Mouse (Mus musculus) ES-CJ7 (cell line): ENCODE data around the gene Fam19a3.

Source experiments
- DNase-seq: peaks from one replicate; pipeline ENCODE4 v3.0.0; 2011; ENCODE audit warnings: low read depth, low spot score

The Fam19a3 gene

DNA sequence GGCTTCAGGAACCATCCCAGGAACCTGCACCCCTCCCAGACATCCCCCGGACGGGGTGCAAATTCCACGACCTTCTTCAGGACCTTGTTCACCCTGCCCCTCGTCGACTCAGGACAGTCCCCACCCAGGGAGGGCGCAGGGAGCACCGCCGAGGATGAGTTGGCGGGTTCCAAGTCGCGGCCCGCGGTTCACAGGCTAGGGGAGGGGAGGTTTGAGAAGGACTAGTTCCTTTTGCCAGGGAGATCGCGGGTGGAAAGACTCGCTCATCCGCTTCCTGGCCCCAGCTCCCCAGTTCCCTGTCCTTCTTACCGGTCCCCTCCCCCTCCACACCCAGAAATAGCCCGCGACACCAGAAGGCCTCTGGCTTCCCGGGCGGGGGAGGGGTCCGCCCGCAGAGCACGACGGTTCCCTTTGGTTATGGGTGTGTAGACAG is at the start of gene Fam19a3:
Fam19a3 (minus strand) TSS at position 370 of the 433 bp plus-strand sequence.
- DNase-seq: peak; percentile 40

DNA sequence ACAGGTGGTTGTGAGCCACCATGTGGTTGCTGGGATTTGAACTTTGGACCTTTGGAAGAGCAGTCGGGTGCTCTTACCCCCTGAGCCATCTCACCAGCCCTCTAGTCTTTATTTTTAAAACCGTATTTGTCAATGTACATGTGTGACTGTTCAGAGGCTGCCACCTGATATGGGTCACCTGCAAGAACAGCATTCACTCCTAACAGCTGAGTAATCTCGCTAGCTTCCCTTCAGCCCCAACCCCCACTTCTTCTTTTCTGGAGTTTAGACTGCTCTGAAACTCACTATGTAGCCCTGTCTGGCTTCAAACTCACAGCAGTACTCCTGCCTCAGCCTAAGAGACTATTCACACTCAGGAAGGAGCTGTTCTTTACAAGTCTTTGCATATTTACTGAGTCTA is 40.8 kb upstream of the Fam19a3 start:
- no peak for DNase-seq

DNA sequence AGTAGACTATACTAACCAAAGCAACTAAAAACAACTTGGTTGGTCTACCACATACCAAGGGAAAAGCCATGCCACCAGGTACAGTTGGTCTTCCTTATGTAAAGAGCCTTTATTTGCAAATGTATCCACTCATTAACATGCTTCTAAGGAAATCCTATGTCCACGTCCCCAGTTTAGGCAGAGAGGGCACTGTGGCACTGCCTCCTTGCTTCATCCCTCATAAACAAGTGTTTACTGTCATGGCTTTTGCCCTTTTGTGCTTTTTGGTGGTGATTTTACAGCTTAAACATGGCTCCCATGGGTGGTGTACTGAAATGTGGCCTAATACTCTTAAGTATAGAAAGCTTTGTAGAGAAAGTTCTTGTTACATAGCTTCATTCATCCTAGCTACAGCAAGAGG is 38.8 kb upstream of the Fam19a3 start:
- DNase-seq: no peak

DNA sequence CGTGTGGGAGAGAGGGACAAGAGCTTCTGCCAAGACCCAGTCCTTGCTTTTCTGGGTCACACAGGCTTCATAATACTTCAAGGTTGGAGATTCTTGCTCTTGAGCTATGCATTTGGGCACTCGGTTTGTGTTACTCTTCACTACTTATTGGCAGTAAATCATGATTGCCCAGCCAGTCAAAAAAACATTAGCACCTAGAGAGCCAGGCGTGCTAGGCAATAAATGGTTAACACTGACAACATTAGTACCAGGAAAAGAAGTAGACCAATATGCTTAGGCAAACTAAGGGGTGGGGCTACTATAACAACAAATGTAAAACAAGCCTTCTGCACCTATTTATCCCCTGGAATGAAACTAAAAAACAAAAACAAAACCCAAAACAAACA is 37.1 kb upstream of the Fam19a3 start:
- DNase-seq: no peak

DNA sequence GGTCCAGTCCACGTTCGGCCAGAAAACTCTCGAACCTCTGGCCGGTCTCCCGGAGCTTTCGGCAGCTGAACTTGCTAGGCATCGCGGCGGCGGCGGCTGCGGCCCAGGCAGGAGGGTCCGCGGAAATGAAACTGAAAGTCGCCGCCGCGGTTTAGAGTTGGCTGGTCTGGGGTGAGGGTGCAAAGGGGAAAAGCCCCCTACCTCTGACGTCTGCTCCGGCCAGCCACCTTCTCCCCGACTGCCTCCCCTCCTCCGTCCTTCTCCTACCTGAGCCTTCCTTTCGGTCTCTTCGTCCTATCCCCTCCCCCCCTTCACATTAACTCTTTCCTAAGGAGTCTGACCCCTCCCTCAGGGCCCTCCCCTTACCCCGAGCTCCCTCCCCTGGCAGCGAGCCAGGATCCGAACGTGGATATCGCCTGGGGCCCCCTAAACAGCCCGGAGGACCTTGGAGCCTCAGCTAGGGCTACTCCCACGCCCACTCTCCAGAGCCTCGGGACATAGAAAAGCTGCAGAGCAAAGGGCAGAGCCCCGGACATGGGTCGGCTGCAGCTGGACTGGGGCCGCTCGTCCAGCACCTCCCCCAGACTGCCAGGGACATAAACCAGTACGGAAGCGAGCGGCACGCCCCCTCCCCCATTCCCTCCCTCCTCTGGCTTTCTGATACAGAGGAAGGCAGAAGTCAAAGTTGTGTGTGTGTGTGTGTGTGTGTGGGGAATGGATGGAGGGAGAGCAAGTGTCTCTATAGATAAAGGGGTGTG is 36.5 kb upstream of the Fam19a3 start, which contains the start of gene Mov10:
Mov10 (minus strand) TSS at position 573 of the 758 bp plus-strand sequence.
- DNase-seq: peak; percentile 93

DNA sequence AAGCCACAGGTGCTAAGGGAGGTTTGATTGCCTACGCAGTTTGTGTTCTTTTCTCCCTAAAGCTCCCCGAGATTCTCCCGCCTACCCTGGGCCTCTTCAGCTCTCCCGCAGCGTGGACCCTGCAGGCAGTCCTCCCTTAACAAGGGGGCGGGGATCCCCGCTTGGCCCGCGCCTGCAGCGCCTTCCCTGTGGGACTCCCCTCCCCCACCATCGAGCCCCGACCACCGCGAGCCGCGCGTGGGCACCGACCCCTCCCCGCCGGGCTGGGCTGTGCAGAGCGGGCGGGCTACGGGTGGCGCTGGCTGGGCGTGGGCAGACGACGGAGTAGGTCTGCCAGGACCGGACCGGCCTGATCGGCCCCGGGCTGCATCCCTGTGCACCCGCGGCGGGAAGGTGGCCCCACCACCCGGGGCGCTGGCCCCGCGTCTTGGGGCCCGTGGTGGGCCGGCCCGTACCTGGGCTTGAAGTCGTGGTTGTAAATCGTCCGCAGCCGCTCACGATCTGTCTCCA is 35.9 kb upstream of the Fam19a3 start:
- no peak for DNase-seq

DNA sequence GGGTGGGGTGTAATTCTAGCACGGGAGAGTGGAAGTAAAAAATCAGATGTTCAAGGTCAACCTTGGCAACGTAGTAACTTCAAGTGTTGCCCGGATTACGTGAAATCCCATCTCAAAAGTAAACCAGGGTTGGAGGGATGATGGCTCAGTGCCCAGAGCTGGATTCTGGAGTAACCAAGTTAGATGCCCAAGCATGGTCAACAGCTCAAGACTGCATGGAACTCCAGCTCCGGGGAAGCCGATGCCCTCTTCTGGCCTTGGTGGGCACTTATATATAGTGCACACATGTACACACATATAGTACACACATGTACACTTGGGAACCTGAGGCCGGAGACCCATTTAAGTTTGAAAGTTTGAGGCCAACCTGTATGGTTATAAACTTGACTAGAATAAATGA is 34.5 kb upstream of the Fam19a3 start:
- DNase-seq: no peak

DNA sequence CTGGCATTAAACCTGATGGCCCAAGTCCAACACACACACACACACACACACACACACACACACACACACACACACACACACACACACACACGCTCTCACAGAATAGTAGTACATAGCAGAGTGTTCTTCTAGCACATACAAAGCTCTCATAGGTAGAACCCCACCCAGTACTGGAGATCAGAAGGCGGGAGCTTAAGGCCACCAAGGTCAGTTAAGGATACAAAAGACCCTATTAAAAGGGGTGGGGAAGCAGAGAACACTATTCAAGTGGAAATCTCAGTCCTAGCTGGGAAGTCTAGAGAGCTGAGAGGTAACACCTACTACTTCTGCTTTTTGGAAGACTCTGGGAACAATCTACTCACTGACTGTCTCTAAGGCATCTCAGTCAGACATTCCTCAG is 33.7 kb upstream of the Fam19a3 start:
- peak; percentile 97 for DNase-seq

DNA sequence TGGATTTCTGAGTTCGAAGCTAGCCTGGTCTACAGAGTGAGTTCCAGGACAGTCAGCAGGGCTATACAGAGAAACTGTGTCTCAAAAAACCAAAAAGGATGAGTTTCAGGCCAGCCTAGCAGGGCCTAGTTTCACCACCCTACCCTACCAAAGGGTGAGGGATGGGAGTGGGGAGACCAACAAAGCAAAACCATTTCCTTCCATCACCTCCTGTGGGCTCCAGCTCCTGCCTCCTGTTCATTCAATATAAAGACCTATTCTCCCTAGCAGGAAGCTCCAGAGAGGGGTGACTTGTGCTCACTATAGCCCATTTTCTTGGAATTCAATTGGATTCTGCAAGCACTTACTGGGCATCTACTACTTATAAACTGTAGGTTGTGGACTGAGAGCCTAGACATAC is 33.1 kb upstream of the Fam19a3 start:
- peak; percentile 62 for DNase-seq

DNA sequence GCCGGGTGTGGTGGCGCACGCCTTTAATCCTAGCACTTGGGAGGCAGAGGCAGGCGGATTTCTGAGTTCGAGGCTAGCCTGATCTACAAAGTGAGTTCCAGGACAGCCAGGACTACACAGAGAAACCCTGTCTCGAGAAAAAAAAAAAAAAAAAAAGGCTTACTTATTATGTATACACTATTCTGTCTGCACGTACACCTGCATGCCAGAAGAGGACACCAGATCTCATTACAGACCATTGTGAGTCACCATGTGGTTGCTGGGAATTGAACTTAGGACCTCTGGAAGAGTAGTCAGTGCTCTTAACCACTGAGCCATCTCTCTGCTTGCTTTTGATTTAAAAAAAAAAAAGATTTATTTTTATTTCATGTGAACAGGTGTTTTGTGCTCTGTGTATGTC is 31.6 kb upstream of the Fam19a3 start:
- DNase-seq: peak; percentile 52

DNA sequence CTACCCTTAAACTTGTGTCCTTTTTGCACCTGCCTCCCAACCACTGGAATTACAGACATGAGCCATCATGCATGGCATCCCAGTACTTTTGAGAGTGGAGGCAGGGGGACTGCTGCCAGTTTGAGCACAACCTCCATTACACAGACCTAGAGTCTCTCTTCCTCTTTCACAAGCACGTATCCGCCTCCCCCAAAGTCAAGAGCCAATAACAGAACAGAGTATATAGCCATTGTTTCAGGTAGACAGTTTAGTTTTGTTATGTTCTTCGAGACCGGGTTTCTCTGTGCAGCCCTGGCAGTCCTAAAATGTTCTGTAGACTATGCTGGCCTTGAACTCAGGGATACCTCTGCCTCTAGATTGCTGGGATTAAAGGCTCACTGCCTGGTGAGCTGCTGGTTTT is 30.6 kb upstream of the Fam19a3 start:
- DNase-seq: peak; percentile 46

DNA sequence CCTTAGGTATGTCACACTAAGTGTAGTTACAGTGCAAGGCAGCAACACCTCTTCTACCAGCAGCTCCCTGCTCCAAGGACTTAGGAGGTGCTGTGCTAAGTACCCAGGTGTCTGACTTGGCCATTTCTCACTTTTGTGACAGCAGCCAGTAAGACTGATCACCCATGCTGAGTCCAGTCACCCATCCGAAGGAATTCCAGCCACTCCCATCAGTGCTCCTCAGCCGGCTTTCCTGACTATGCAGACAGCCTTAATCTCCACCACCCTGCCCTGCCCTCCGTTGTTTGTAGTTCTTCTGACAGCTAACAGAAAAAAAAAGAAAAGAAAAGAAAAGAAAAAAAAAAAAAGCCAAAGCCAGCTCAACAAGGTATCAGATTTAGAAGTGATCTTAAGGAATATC is 30.1 kb upstream of the Fam19a3 start:
- peak; percentile 84 for DNase-seq

DNA sequence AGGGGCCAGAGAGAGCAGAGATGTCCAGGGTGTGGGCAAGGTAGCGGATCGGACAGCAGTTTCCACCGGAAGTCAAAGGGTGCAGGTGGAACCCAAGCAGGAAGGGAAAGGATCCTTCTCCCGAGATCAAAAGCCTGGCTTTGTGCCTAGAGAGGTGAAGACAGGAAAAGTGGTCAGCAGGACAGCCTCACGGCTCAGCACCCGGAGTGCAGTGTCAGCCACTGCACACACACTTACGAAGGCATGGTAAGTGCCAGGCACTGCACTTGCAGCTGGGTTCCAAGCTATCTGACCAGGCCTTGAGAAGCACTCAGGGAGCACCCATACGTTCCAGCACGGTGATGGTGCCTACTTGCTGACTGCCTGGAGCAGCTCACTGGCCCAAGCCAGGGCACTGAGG is 23.9 kb upstream of the Fam19a3 start:
- no peak for DNase-seq

DNA sequence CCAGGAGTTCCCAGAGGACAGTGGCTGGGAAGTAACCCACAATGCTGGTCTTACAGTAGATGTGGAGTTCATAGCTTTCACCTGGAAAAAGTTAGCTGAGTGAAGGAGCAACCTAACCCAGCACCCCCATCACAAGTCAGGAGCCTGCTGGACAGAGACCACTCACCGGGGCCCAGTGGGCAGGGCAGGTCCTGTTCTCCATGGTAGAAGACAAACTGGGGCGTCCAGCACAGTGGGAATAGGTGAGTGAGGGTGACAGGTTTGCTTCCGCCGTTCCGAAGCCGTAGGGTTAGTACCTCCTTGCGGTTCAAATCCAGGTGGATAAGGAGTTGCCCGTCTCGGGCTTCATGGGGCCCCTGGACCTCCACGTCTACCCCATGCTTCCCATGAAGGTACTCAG is 22.7 kb upstream of the Fam19a3 start:
- DNase-seq: no peak

DNA sequence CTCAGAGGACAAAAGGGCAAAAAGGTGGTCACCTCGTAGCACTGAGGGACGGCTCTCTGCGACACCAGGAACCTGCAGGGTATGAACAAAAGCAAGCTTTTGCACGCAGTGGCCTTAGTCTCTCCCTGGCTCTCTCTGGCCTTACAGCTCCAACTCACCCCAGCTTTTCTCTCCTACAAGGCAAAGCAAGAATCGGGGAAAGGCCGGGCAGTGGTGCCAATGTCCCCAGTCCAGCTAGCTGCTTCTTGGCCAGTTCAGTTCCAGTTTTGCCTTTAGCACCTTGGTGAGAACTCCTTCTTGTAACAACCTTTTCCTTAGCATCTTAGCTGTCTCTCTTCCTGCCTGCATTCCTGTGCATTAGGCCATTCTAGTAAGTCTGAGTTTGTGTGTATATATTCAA is 19.8 kb upstream of the Fam19a3 start:
- DNase-seq: no peak

DNA sequence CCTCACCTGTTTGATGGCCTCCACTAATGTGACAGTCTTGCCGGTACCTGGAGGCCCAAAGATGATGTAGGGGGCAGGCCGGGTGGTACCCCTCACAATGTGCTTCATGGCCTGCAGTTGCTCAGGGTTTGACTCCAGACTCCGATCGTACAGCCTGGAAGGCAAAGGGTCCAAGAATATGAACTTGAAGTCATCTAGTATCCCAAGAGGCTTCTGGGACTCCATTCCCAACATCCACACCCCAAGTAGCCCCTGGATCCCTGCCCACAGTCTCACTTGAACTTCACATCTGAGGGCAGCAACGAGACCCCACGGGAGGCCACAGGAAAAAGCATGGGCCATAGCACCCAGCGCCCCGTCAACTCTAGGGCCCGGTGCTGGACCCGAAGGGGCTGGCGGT is 19.0 kb upstream of the Fam19a3 start:
- DNase-seq: no peak

DNA sequence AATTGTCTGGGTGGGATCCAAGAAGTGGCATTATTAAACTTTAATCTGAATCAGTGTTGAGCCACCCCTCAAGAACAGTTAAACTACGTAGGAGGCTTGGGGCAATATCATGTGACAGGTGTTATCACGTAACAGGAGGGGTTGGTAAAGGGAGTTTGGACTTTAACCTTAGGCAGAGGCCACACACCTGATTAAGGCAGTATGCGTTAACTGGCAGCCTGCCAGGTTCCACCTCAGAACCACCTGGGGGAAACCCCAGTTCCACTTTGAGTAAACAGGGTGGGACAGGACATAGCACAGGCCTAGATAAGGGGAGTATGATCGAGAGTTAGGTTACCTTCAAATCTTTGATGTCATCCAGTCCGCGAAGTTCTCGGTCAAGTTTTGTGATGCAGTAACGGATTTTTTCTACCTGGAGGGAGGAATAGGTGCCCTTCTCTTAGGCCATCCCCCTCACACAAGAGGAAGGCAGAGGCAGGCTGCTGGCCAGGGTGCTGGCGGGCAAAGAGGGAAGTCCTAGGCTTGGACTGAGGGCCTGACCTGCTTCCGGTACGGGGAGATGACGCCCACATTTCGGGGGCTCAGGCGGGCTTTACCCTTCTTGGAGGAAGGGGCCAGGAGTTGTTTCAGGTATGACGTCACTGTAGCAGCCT is 14.9 kb upstream of the Fam19a3 start:
- peak; percentile 55 for DNase-seq

DNA sequence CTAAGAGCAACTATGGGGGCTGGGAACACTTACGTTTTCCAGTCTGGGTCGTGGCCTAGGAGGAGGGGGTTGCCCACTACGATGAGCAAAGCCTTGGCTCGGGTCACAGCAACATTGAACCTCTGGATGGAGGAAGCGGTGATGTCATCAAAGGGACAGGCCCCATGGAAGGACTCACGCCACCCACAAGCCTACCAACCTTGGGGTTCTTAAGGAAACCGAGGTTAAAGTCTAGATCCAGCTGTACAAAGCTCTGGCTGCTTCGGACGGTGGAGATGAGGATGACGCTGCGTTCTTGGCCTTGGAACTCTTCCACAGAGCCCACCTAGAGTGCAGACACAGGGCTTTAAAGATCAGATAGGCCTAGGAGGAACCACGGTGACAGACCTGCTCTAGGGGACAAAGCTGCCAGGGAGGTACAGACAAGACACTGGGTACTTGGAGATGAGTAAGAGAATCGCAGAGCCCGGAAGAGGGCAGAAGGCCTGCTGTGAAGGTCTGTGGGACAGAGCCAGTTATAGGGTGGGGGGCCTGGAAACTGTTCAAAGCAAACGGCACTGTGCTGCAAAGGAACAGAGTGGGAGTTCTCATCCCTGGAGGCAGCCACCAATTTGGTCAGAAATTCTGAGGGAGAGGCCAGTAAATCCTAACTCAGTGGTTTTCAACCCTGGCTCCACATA is 14.2 kb upstream of the Fam19a3 start:
- peak; percentile 55 for DNase-seq

DNA sequence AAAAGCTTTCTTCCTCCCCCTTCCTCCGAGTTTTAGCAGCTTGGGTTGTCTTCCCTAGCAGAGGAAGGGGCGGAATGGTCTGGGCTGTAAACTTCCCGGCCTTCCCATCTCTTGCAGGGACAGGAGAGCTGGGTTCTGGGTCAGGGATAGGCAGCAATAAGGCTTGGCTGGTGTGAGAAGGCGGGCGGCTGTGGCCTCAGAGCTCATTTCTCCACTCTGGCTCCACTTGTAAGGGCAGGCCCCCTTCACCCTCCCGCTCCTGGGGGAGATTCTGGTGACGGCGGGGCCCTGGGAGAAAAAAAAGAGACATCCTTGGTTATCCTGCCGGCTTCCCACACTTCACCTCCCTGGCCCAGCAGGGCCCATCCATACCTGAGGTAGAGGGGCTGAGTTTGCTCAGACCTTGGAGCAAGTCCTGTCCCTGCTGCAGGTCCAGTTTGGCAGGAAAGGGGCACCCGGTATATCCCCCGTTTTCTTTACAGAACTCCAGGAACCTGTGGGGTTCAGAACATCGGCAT is 13.4 kb upstream of the Fam19a3 start:
- DNase-seq: no peak

DNA sequence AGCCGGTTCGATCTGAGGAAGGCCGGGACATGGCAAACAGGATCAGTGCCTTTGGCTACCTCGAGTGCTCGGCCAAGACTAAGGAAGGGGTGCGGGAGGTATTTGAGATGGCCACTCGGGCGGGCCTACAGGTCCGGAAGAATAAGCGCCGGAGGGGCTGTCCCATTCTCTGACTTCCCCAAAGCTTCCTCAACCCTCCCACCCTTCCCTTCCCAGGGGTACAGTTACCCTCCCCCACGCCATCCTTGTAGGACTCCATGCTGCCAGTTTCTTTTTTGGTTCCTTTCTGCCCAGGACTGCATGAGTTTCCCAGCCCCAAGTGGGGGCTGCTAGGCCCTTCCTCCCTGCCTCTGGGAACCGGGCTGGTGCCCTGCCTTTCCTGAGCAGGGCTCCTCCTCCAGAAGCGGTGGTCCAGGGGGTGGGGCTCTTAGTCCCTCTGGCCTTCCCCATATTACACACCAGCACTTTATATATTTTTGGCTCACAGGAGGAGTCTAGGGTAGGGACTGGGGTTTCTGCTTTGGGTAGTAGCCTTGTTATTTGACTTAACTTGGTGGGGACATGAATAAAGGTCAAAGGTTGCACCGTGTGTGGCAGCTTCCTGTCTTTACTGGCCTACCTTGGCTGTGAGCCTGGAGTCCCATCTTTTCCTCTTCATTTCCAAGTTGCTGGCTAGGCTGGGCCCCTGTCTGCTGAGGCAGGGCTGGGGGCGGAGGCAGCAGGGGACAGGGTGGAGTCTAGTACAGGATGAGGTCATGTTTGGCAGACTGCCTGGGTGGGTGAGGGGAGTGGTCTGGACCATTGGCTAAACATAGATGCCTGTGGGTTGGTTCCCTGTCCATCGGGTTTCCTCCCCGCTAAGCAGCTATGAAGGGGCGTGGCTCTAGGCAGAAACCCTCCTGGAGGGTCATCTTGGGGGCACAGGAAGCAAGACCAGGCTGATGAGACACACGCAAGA is 12.5 kb upstream of the Fam19a3 start:
- DNase-seq: peak; percentile 98
